Mouse (Mus musculus): Measurements from ENCODE around the gene Pigx. TPM values are rescaled to one million over a fixed set of nuclear protein-coding genes. Genes with fewer than 3 reads are reported as not detected.
A peak's percentile ranks its signal among the peaks of the same experiment; 100 is the strongest.
"Not testable (repeated sequence)": the region's sequence is repeated elsewhere in the genome, so short reads cannot be mapped to it uniquely, and the experiment has no call there.

The Pigx gene
- polyA plus RNA-seq, 1 experiment, result 39.1 TPM

DNA sequence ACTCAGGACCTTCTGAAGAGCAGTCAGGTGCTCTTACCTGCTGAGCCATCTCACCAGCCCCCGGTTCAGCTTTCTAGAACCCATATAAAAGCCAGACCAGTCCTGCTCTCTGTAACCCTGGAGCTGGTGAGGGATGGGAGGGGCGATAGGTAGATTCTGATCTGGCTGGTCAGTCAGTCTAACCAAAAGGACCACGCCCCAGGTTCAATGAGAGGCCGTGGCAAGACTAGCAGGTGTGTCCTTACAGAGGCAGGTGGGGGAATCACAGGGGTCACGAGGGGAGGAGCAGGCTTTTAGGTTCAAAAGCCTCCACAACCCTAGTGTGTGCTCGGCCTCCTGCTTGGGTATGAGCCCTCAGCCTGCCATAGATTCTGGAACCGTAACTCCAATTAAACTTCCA lies 8.1 kb downstream of the Pigx start:
- H3K4me3 ChIP-seq (ENCODE audit: insufficient read depth, low read length), result no peak overlapping the region
- TF ChIP-seq POLR2A (IDR thresholded peaks at IDR 0.05; ENCODE audit: borderline replicate concordance, low read depth, low read length) (no peak), CTCF (IDR thresholded peaks at IDR 0.05; ENCODE audit: low read depth, low read length) (no peak)
- H3K27ac ChIP-seq (ENCODE audit: insufficient read depth, low read depth, low read length), result no peak overlapping the region

DNA sequence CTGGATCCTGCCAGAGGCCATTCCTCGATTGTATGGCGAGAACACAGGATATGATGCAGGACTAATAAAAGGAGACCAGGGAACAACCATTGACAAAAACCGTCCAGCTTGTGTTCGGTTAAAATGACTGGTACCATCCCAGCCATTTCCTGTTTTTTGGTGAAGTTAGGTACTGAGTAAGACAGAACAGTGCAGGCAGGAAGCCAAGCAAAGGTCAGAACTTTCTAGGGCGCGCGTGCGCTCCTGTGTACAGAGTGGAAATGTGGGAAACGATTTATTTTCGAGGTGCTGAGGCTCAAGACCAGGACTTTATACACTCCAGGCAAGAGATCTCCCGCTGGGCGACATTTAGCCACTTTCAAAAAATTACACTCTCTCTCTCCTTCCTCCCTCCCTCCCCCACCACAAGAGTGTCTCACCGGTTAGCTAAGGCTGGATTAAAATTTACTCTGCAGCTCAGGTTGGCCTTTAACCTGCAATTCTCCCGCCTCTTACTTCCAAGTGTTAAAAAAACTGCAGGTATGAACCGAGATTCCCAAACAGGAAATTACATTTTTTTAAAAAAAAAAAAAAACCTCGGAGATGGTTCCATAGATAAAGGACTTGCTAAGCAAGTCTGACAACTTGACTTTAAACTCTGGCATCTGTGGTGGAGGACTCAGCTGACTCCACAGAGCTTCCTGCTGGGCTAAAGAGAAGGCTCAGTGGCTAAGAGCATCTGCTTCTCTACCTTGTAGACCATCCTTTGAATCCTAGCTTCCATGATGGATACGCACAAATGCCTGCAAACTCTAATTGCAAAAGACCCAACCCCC lies 11.7 kb downstream of the Pigx start:
- no peak overlapping the region for H3K4me3 ChIP-seq (ENCODE audit: insufficient read depth, low read length)
- peak overlapping the region; percentile 6; the same call in 1 of the 2 replicates for H3K27ac ChIP-seq (ENCODE audit: insufficient read depth, low read depth, low read length)
- peaks cover 9% of the 10 kb centered on the region for H3K4me1 ChIP-seq (ENCODE audit: control insufficient read depth, insufficient read depth, low read length)
- TF ChIP-seq CTCF (IDR thresholded peaks at IDR 0.05; ENCODE audit: low read depth, low read length), result no peak
- no peak for TF ChIP-seq POLR2A (IDR thresholded peaks at IDR 0.05; ENCODE audit: borderline replicate concordance, low read depth, low read length)

More for the DNA sequence above, 8.1 kb downstream of the Pigx start:
- peaks cover 9% of the 10 kb centered on the region for H3K4me1 ChIP-seq (ENCODE audit: control insufficient read depth, insufficient read depth, low read length)

DNA sequence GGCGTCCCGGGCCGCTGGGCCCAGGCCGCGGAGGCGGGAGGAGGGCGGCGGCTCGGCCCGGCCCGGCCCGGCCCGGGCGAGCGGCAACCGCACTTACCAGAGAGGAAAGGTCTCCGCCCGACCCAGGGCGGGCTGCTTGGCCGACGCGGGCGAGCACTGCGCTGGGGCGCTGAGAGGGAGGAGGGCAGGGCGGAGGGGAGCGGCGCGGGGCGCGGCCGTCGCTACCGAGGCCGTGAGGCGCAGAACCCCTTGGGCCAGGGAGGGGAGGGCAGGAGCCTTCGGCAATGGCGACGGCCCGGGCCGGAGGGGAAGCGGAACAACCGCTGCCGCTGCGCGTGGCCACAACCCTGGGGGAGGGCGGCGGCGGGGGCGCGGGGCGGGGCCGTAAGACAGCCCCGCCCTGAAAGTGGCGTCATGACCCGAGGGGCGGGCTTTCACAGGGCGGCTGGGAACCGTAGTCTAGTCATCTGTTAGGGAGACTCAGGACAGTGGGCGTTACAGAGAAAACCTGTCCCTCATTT lies 20.5 kb downstream of the Pigx start, which contains the start of gene Pak2:
Gene Pak2, minus strand, starts transcription at position 352 of the 521 bp plus-strand sequence.
- H3K4me1 ChIP-seq (ENCODE audit: control insufficient read depth, insufficient read depth, low read length), result peaks cover 12% of the 10 kb centered on the region
- TF ChIP-seq POLR2A (IDR thresholded peaks at IDR 0.05; ENCODE audit: borderline replicate concordance, low read depth, low read length), result peak; percentile 68; the same call in 1 of the 2 replicates
- no peak for TF ChIP-seq CTCF (IDR thresholded peaks at IDR 0.05; ENCODE audit: low read depth, low read length)
- H3K4me3 ChIP-seq (ENCODE audit: insufficient read depth, low read length), result peak within 1 kb of the TSS; percentile 99
- H3K27ac ChIP-seq (ENCODE audit: insufficient read depth, low read depth, low read length), result peak within 1 kb of the TSS; percentile 87

DNA sequence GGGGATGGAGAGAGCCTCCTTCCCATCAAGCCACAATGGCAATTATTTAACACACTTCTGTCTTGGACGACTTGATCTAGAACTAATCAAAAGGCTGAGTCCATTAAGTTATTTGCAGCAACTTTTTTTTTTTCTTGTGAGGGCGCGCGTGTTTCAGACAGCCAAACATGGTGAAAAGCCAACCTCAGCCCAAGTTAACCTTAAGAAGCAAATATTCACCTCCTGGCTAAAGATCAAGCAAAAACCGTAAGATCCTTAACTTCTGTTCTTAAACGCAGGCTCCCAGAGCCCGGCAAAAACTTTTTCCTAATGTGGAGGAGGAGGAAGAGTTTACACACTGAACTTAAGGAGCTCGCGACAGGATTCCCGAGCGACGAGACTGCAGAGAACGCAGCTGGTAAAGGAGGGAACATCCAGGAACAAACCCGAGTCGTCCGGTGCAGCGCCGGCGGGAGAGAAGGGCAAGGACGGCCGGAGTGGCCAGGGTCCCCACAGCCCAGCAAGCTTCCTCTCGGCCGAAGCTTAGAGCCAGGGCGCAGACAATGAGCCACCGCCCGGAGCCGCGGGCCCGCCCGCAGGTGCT lies 21.0 kb downstream of the Pigx start:
- Histone ChIP-seq H3K4me1 (ENCODE audit: control insufficient read depth, insufficient read depth, low read length) (peaks cover 12% of the 10 kb centered on the region), H3K4me3 (ENCODE audit: insufficient read depth, low read length) (peak overlapping the region; percentile 99), H3K27ac (ENCODE audit: insufficient read depth, low read depth, low read length) (peak overlapping the region; percentile 87)
- no peak for TF ChIP-seq CTCF (IDR thresholded peaks at IDR 0.05; ENCODE audit: low read depth, low read length)
- no peak for TF ChIP-seq POLR2A (IDR thresholded peaks at IDR 0.05; ENCODE audit: borderline replicate concordance, low read depth, low read length)

DNA sequence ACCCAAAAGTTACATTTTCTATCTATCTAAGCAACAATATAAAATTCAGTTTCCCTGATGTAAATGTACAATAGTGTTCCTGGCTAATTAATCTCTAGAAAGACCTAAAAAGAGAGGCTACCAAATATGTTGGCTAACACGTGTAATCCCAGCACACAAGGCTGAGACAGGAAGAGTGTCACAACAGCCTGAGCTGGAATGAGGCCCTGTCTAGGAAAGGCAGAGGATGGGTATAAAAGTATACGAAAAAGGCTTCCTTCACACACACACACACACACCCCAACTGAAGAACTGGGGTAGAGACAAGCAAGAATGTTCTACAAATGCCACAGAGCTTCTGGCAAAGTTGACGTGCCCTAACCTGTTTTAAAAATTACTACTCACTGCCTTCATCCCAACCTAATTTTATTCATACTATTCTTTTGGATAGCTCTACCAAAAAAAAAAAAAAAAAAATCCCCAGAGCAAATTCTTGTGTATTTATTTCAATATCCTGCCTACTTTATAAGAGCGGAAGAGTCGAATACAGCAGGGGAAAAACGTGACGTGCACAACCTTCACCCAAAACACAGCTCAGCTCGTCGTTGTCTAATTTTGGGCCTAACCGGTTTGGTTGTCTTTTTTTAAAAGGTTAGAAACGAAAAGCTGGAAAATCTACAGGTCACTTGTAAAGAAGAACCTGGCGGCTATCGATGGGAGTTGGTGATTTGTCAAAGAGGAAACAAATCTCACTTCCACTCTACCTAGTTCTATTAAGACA lies 21.7 kb downstream of the Pigx start:
- H3K4me3 ChIP-seq (ENCODE audit: insufficient read depth, low read length), result peak overlapping the region; percentile 99
- H3K4me1 ChIP-seq (ENCODE audit: control insufficient read depth, insufficient read depth, low read length), result peaks cover 12% of the 10 kb centered on the region
- no peak for TF ChIP-seq POLR2A (IDR thresholded peaks at IDR 0.05; ENCODE audit: borderline replicate concordance, low read depth, low read length)
- no peak for TF ChIP-seq CTCF (IDR thresholded peaks at IDR 0.05; ENCODE audit: low read depth, low read length)
- H3K27ac ChIP-seq (ENCODE audit: insufficient read depth, low read depth, low read length), result peak overlapping the region; percentile 87

DNA sequence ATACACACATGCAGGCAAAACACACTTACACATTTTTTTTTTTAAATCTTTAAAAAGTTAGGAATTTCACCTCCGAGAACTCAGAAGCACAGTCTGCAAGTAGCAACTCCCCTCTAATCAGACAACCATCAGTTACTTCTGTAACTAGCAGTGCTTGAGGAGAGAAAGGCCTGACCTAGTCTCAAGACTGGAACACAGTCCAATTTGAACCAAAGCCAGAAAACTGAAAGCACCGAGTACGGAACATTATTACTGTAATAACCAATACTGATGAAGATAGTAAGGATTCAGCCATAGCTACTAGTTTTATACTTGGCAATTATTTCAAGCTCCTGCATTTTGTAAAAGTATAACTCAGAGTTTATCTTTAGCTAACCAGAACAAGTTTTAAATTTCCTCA lies 23.1 kb downstream of the Pigx start:
- H3K4me1 ChIP-seq (ENCODE audit: control insufficient read depth, insufficient read depth, low read length), result peaks cover 16% of the 10 kb centered on the region
- H3K4me3 ChIP-seq (ENCODE audit: insufficient read depth, low read length), result no peak overlapping the region; the same call in 1 of the 2 replicates
- no peak for TF ChIP-seq CTCF (IDR thresholded peaks at IDR 0.05; ENCODE audit: low read depth, low read length)
- TF ChIP-seq POLR2A (IDR thresholded peaks at IDR 0.05; ENCODE audit: borderline replicate concordance, low read depth, low read length), result no peak
- H3K27ac ChIP-seq (ENCODE audit: insufficient read depth, low read depth, low read length), result no peak overlapping the region

DNA sequence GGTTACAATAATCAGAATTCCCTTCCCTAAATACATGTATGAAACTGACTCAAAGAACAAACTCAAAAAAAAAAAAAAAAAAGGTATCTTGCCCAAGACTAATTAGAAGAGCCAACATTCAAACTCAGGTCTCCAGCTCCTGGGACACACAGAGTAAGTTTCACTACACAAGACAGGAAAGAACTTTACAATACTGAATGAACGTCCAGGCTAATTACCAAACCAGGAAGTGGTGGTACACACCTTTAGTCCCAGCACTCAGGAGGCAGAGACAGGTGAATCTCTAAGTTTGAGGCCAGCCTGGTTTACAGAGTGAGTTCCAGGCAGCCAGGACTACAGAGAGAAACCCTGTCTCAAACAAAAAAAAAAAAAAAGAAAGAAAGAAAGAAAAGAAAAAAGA lies 23.8 kb downstream of the Pigx start:
- no peak overlapping the region for H3K4me3 ChIP-seq (ENCODE audit: insufficient read depth, low read length)
- H3K4me1 ChIP-seq (ENCODE audit: control insufficient read depth, insufficient read depth, low read length), result peaks cover 16% of the 10 kb centered on the region
- TF ChIP-seq CTCF (IDR thresholded peaks at IDR 0.05; ENCODE audit: low read depth, low read length), result no peak
- no peak overlapping the region for H3K27ac ChIP-seq (ENCODE audit: insufficient read depth, low read depth, low read length)

DNA sequence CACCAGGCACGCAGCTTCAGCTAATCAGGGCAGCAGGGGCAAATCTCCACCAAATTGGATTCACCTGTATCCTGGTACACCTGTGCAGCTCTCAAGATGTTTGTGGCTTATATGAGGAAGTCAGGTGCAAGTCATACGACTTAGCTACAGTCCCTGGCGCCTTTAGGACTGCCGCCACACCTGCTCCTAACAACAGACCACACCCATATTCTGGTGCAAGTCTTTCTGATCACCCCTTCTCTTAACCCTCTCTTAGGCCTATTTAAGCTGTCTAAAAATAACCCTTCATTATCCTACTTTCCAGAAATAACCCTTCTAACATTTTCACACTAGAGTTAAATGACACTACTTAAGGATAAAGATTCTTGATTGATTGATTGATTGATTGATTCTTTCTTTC lies 29.5 kb downstream of the Pigx start:
- H3K4me1 ChIP-seq (ENCODE audit: control insufficient read depth, insufficient read depth, low read length), result peaks cover 34% of the 10 kb centered on the region
- not testable (repeated sequence) for H3K4me3 ChIP-seq (ENCODE audit: insufficient read depth, low read length); H3K27ac ChIP-seq (ENCODE audit: insufficient read depth, low read depth, low read length)

DNA sequence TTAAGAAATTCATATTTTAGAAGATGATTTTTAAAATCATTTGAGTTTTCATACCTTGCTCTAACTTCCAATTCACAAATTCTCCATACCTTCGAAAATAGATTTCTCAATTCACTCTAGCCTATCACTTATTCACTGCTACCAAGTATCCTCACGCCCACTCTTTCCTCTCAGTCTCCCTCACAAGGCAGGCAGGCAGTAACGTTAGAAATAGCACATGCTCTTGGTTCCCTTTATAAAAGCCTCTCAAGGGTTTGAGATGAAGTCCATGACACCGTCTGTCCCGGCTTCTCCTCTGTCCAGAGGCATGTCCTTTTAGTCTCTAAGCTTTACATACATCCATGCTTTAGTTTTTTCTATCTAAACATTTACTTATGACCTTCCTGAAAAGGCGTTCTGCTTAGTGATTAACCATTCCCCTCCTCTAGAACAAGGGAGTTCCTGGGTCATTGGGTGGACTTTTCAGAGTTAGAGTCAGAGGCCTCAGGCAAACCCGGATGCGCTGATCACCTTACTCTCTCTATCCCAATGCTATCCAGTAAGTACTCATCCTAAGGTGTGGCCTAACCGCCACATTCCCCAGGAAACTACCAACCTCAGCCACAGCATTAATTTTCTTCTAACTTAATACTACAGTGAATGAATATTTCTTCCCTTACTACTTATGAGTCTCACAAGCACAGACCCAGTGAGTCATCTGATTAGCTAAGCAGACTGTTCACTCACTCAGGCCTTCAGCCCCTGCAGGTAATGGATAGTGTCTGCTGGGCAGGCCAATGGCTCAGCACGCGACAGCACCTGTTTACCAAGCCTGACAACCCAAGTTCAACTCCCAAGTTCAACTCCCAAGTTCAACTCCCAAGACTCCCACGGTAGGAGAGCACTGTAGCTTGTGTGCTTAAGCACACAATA lies 30.9 kb downstream of the Pigx start:
- no peak overlapping the region for H3K4me3 ChIP-seq (ENCODE audit: insufficient read depth, low read length)
- H3K4me1 ChIP-seq (ENCODE audit: control insufficient read depth, insufficient read depth, low read length), result peaks cover 44% of the 10 kb centered on the region
- TF ChIP-seq CTCF (IDR thresholded peaks at IDR 0.05; ENCODE audit: low read depth, low read length), result no peak
- no peak for TF ChIP-seq POLR2A (IDR thresholded peaks at IDR 0.05; ENCODE audit: borderline replicate concordance, low read depth, low read length)
- H3K27ac ChIP-seq (ENCODE audit: insufficient read depth, low read depth, low read length), result no peak overlapping the region
